Mouse (Mus musculus): Measurements from ENCODE around the gene Fxn.

GRCm38 (mm10) chr19:24271326-24271725 is 9.1 kb downstream of the Fxn start:
- TF ChIP-seq SRF (IDR thresholded peaks at IDR 0.05; ENCODE audit: control insufficient read depth, insufficient read length, low read depth), result no peak
- TF ChIP-seq USF1 (IDR thresholded peaks at IDR 0.05; ENCODE audit: low read depth), result no peak
- no peak for TF ChIP-seq MAX (IDR thresholded peaks at IDR 0.05; ENCODE audit: low read depth)
